ENCODE assay signal across 8 mouse cellular contexts in genomic region chr6:128438871-128439341, GRCm38 (mm10). TPM values are rescaled to one million over a fixed set of nuclear protein-coding genes. Genes with fewer than 3 reads are reported as not detected.
A peak's percentile ranks its signal among the peaks of the same experiment; 100 is the strongest.
DNase-seq lines count a peak whose midpoint lies in the region; ATAC-seq and TF ChIP-seq lines count a peak whose summit lies in the region.

No protein-coding gene starts in this region.

- no peaks in the 10 kb centered on the region for H3K27me3 ChIP-seq in forebrain, postnatal 0 days (ENCODE audit: insufficient read depth, low read length)
- H3K27me3 ChIP-seq in limb, embryonic 11.5 days (ENCODE audit: control insufficient read depth, insufficient read depth, low read length), result no peaks in the 10 kb centered on the region
- no peaks in the 10 kb centered on the region for H3K27me3 ChIP-seq in neural tube, embryonic 12.5 days (replicated peaks)

- peak overlapping the region; percentile 61 for H3K4me2 ChIP-seq in forebrain, postnatal 0 days (ENCODE audit: low read depth)
- H3K4me2 ChIP-seq in limb, embryonic 11.5 days (ENCODE audit: low read depth, severe bottlenecking), result peak overlapping the region; percentile 51
- peak overlapping the region; percentile 68 for H3K4me2 ChIP-seq in neural tube, embryonic 12.5 days (replicated peaks)

- peaks cover 2% of the 10 kb centered on the region for H3K4me1 ChIP-seq in bone marrow, adult 2 months (ENCODE audit: control insufficient read depth, insufficient read depth, low read length)
- H3K4me1 ChIP-seq in forebrain, postnatal 0 days (ENCODE audit: insufficient read depth), result peaks cover 4% of the 10 kb centered on the region
- H3K4me1 ChIP-seq in limb, embryonic 11.5 days (ENCODE audit: control insufficient read depth, insufficient read depth, low read length), result peaks cover 5% of the 10 kb centered on the region
- peaks cover 17% of the 10 kb centered on the region; the same call in 1 of the 2 replicates for H3K4me1 ChIP-seq in neural tube, embryonic 12.5 days

- H3K36me3 ChIP-seq in forebrain, postnatal 0 days (ENCODE audit: insufficient read depth), result peaks cover 24% of the 10 kb centered on the region
- peaks cover 18% of the 10 kb centered on the region; the same call in 1 of the 2 replicates for H3K36me3 ChIP-seq in limb, embryonic 11.5 days (ENCODE audit: control insufficient read depth, insufficient read depth, low read length)
- peaks cover 25% of the 10 kb centered on the region for H3K36me3 ChIP-seq in neural tube, embryonic 12.5 days

- H3K4me3 ChIP-seq in bone marrow, adult 2 months (replicated peaks; ENCODE audit: control insufficient read depth, low read depth, low read length), result peak overlapping the region; percentile 61
- peak overlapping the region; percentile 98 for H3K4me3 ChIP-seq in forebrain, postnatal 0 days (ENCODE audit: low read depth, low read length)
- H3K4me3 ChIP-seq in limb, embryonic 11.5 days (ENCODE audit: low read depth, low read length), result peak overlapping the region; percentile 98
- peak overlapping the region; percentile 96 for H3K4me3 ChIP-seq in neural tube, embryonic 12.5 days

- ATAC-seq in forebrain, postnatal 0 days, result peak; percentile 37
- peak; percentile 70 for ATAC-seq in limb, embryonic 11.5 days (ENCODE audit: insufficient number of reproducible peaks, low FRiP score, low TSS enrichment, low read depth)
- ATAC-seq in neural tube, embryonic 12.5 days (ENCODE audit: low FRiP score, low read depth), result peak; percentile 65

- 13% methylated on average over 18 of the region's 18 CpGs for WGBS in bone marrow, adult 2 months
- 27% methylated on average over 18 of the region's 18 CpGs for WGBS in forebrain, postnatal 0 days
- 31% methylated on average over 18 of the region's 18 CpGs for WGBS in limb, embryonic 11.5 days
- WGBS in neural tube, embryonic 12.5 days, result 28% methylated on average over 18 of the region's 18 CpGs

- peak overlapping the region; percentile 97; the same call in 1 of the 2 replicates for H3K9ac ChIP-seq in forebrain, postnatal 0 days
- H3K9ac ChIP-seq in limb, embryonic 11.5 days (ENCODE audit: low read length), result peak overlapping the region; percentile 47
- 0 out of 2 replicates have a peak overlapping the region, but pooled peaks have one; percentile 30 for H3K9ac ChIP-seq in neural tube, embryonic 12.5 days

- no peak overlapping the region; the same call in 1 of the 2 replicates for H3K27ac ChIP-seq in bone marrow, adult 2 months (ENCODE audit: control insufficient read depth, insufficient read depth, low read depth, low read length, poor library complexity)
- no peak overlapping the region for H3K27ac ChIP-seq in forebrain, postnatal 0 days (ENCODE audit: low read depth, low read length)
- H3K27ac ChIP-seq in limb, embryonic 11.5 days (replicated peaks; ENCODE audit: low read depth, low read length), result peak overlapping the region; percentile 87
- H3K27ac ChIP-seq in neural tube, embryonic 12.5 days, result no peak overlapping the region

- no peak for TF ChIP-seq CTCF in bone marrow, adult 2 months (IDR thresholded peaks at IDR 0.05; ENCODE audit: control insufficient read depth, insufficient read depth, low read length)
- no peak for TF ChIP-seq CTCF in forebrain, postnatal 0 days (IDR thresholded peaks at IDR 0.05; ENCODE audit: low read depth)

- H3K9me3 ChIP-seq in forebrain, postnatal 0 days (ENCODE audit: low read length), result no peaks in the 10 kb centered on the region
- no peaks in the 10 kb centered on the region for H3K9me3 ChIP-seq in limb, embryonic 11.5 days (ENCODE audit: control insufficient read depth, low read length)
- no peaks in the 10 kb centered on the region for H3K9me3 ChIP-seq in neural tube, embryonic 12.5 days

- DNase-seq in heart, adult 18-20 months, result peak; percentile 36 to 67
- no peak for DNase-seq in heart, postnatal 4 days
- no peak for DNase-seq in forebrain, postnatal 0 days
- peak; percentile 62 for DNase-seq in limb, embryonic 11.5 days (ENCODE audit: low spot score)
- DNase-seq in layer of hippocampus, adult 8-10 months (ENCODE audit: low spot score in 2 of 2), result no peak
- DNase-seq in embryo, embryonic 9.5 days (ENCODE audit: extremely low spot score), result no peak

- TF ChIP-seq POLR2A in bone marrow, adult 2 months (IDR thresholded peaks at IDR 0.05; ENCODE audit: borderline replicate concordance, control insufficient read depth, low read depth, low read length), result no peak

RNA-seq across cellular contexts. Expression of gene Fkbp4, which starts 0.4 kb away (rescaled TPM):
- 100 to 1,000 TPM; 352 to 419 TPM for total RNA-seq in heart, adult 18-20 months (2021)
- total RNA-seq in heart, postnatal 4 days (2021), result 100 to 1,000 TPM; 199 to 200 TPM
- 51.6 and 77.3 TPM in 2 replicates for polyA plus RNA-seq in bone marrow, adult 2 months (2011; ENCODE audit: insufficient read depth, insufficient read length, low replicate concordance, missing spikeins)
- total RNA-seq in forebrain, postnatal 0 days (2014; rRNA removed), result 201 and 235 TPM in 2 replicates
- 253 and 276 TPM in 2 replicates for polyA plus RNA-seq in forebrain, postnatal 0 days (2015; fragmentation: Nextera tagmentation; extraction: Ambion mirVana)
- 671 and 692 TPM in 2 replicates for polyA plus RNA-seq in limb, embryonic 11.5 days (2014; fragmentation: Nextera tagmentation; extraction: Ambion mirVana)
- 404 and 410 TPM in 2 replicates for polyA plus RNA-seq in neural tube, embryonic 12.5 days (2016; fragmentation: Nextera tagmentation; extraction: Ambion mirVana)
- 100 to 1,000 TPM; 101 to 133 (median 115) TPM for total RNA-seq in layer of hippocampus, adult 8-10 months (2022)

RNA-seq across cellular contexts. Expression of gene Itfg2, which starts 14.2 kb away (rescaled TPM):
- total RNA-seq in heart, adult 18-20 months (2021), result 10 to 100 TPM; 17.0 to 22.0 TPM
- 10 to 100 TPM; 27.8 to 34.2 TPM for total RNA-seq in heart, postnatal 4 days (2021)
- 11.4 and 38.0 TPM in 2 replicates for polyA plus RNA-seq in bone marrow, adult 2 months (2011; ENCODE audit: insufficient read depth, insufficient read length, low replicate concordance, missing spikeins)
- 25.3 and 57.6 TPM in 2 replicates for total RNA-seq in forebrain, postnatal 0 days (2014; rRNA removed)
- 28.1 and 33.7 TPM in 2 replicates for polyA plus RNA-seq in forebrain, postnatal 0 days (2015; fragmentation: Nextera tagmentation; extraction: Ambion mirVana)
- 35.0 and 35.3 TPM in 2 replicates for polyA plus RNA-seq in limb, embryonic 11.5 days (2014; fragmentation: Nextera tagmentation; extraction: Ambion mirVana)
- polyA plus RNA-seq in neural tube, embryonic 12.5 days (2016; fragmentation: Nextera tagmentation; extraction: Ambion mirVana), result 38.6 and 38.8 TPM in 2 replicates
- 10 to 100 TPM; 27.9 to 35.5 (median 29.1) TPM for total RNA-seq in layer of hippocampus, adult 8-10 months (2022)

RNA-seq across cellular contexts. Expression of gene Nrip2, which starts 39.8 kb away (rescaled TPM):
- total RNA-seq in heart, adult 18-20 months (2021), result 1 to 10 TPM; 1.3 TPM
- total RNA-seq in heart, postnatal 4 days (2021), result 1 to 10 TPM; 1.5 to 1.8 TPM
- 1.3 TPM in 1 of 2 replicates, not detected in the other for polyA plus RNA-seq in bone marrow, adult 2 months (2011; ENCODE audit: insufficient read depth, insufficient read length, low replicate concordance, missing spikeins)
- total RNA-seq in forebrain, postnatal 0 days (2014; rRNA removed), result 7.1 and 8.5 TPM in 2 replicates
- polyA plus RNA-seq in forebrain, postnatal 0 days (2015; fragmentation: Nextera tagmentation; extraction: Ambion mirVana), result 5.5 and 7.4 TPM in 2 replicates
- 2.1 TPM in 2 replicates for polyA plus RNA-seq in limb, embryonic 11.5 days (2014; fragmentation: Nextera tagmentation; extraction: Ambion mirVana)
- 4.6 and 4.8 TPM in 2 replicates for polyA plus RNA-seq in neural tube, embryonic 12.5 days (2016; fragmentation: Nextera tagmentation; extraction: Ambion mirVana)
- 10 to 100 TPM; 16.0 to 19.6 (median 17.5) TPM for total RNA-seq in layer of hippocampus, adult 8-10 months (2022)

Comparison
In these comparisons a context has a peak if more than half of its experiments do, and no peak if none do; other contexts are left out.
1. DNase-seq: peak in heart, adult 18-20 months (2 of 2) and limb, embryonic 11.5 days (single experiment); none in heart, postnatal 4 days (single experiment), forebrain, postnatal 0 days (single experiment), layer of hippocampus, adult 8-10 months (0 of 2) and embryo, embryonic 9.5 days (single experiment).
2. H3K9ac ChIP-seq: peak in every context shown above with its lines; median percentile 97 in forebrain, postnatal 0 days; 47 in limb, embryonic 11.5 days; 30 in neural tube, embryonic 12.5 days.
3. Peak in every context shown above with its lines, with median percentiles within 50 percentile points of each other: H3K4me3 ChIP-seq, ATAC-seq and H3K4me2 ChIP-seq.